Mouse (Mus musculus): ENCODE results near the gene Hmg20b. TPM values are rescaled to one million over a fixed set of nuclear protein-coding genes. Genes with fewer than 3 reads are reported as not detected.
A peak's percentile ranks its signal among the peaks of the same experiment; 100 is the strongest.

Gene Hmg20b
- polyA plus RNA-seq, 1 experiment, result 49.5 TPM

- DNase-seq (ENCODE audit: low read depth), result no peak
- no peak for TF ChIP-seq CTCF (IDR thresholded peaks at IDR 0.05; ENCODE audit: borderline replicate concordance, extremely low read depth, insufficient read depth, insufficient read length)
- no peak for TF ChIP-seq POLR2A (IDR thresholded peaks at IDR 0.05; ENCODE audit: borderline replicate concordance, extremely low read depth, insufficient read depth, insufficient read length, poor library complexity, severe bottlenecking)
These were observed 1.1 kb downstream of the Hmg20b start for GRCm38 (mm10) chr10:81349146-81349545.

DNA sequence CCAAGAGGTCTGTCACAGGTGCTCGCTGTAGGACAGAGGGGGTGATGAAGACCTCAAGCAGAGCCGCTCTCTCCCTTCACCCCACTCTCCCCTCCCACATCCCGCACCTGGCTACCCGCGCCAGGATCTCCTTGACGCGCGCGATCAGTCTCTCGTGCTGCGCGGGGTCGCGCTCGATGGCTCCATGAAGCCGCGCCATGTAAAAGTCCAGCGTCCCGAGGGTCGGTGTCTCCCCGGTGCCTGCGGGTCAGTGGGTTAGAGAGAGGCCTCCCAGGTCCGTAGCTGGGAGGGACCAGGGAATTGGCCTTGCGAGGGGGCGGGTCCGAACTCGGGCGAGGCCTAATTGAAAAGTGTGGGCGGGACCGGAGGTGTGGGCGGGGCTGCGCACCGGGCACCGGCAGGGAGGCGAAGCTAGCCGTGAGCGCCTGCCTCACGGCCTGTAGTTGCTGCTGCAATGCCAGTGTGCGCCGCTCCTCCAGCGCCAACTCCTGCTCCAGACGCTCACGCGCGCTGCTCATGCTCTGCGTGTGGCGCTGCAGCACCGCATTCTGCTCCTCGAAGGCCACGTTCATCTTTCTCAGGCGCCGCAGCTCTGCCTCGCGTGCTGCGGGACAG, 3.7 kb downstream of the Hmg20b start:
- peak; percentile 83 for DNase-seq (ENCODE audit: low read depth)
- TF ChIP-seq CTCF (IDR thresholded peaks at IDR 0.05; ENCODE audit: borderline replicate concordance, extremely low read depth, insufficient read depth, insufficient read length) (peak; percentile 43; the same call in 1 of the 2 replicates), POLR2A (IDR thresholded peaks at IDR 0.05; ENCODE audit: borderline replicate concordance, extremely low read depth, insufficient read depth, insufficient read length, poor library complexity, severe bottlenecking) (no peak)

DNA sequence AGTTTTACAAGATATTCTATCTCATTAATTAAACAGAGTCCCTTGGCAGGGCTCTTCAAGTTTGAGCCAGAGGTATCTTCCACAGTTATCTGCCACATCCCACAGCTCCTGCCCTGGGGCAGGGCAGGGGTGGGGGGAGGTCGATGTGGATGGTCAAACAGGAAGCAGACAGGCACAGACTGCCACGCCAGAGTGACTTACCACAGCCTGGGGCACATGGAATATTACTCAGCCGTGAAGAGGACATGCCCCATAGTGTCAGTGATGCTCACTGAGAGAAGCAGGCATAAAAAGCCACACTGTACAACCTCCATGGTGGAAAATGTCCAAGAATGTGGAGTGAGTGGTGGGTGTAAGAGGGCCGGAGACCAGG, 5.1 kb downstream of the Hmg20b start:
- DNase-seq (ENCODE audit: low read depth), result no peak
- no peak for TF ChIP-seq CTCF (IDR thresholded peaks at IDR 0.05; ENCODE audit: borderline replicate concordance, extremely low read depth, insufficient read depth, insufficient read length)
- no peak for TF ChIP-seq POLR2A (IDR thresholded peaks at IDR 0.05; ENCODE audit: borderline replicate concordance, extremely low read depth, insufficient read depth, insufficient read length, poor library complexity, severe bottlenecking)

- TF ChIP-seq CTCF (IDR thresholded peaks at IDR 0.05; ENCODE audit: borderline replicate concordance, extremely low read depth, insufficient read depth, insufficient read length) (peak; percentile 6; the same call in 1 of the 2 replicates), POLR2A (IDR thresholded peaks at IDR 0.05; ENCODE audit: borderline replicate concordance, extremely low read depth, insufficient read depth, insufficient read length, poor library complexity, severe bottlenecking) (no peak)
- DNase-seq (ENCODE audit: low read depth), result no peak
These were observed 5.7 kb downstream of the Hmg20b start for GRCm38 (mm10) chr10:81344421-81345161.

DNA sequence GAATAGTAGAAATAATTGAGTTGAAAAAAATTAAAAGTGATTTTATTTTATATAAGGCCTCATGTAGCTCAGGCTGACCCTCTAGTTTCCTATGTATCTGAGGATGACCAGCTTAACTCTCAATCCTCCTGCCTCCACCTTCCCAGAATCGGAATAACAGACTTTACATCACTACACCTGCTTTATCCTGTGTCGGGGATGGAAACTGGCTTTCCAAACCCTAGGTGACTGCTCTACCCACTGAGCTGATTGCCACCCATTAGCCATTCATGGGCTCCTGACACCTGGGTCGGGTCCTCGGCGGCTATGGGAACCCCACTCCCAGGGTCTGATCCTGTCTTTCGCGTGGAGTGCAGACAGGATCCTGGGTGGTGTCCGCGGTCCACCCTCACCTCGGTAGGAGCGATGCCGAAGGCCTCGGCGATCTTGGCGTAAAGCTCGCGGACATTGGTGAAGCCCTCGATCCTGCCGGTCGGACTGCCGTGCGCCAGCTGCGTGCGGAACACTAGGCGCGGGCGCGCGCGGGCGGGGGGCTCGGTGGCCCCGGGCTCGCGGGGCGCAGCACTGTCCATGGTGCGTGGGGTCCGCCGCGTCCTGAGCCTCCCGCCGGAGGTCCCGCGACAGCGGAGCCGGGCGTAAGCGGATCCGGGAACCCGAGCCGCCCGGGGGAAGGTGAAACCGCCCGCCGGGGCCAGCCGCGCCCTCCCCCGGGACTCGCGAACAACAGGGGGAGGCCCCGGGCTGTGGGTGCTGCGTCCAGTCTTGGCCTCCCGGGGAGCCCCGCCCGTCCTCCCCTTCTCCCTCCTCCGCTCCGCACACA, 7.4 kb downstream of the Hmg20b start, which contains the start of gene Gipc3:
Gene Gipc3 (minus strand): TSS at position 581 of the 820 bp plus-strand sequence.
- DNase-seq (ENCODE audit: low read depth), result no peak
- TF ChIP-seq CTCF (IDR thresholded peaks at IDR 0.05; ENCODE audit: borderline replicate concordance, extremely low read depth, insufficient read depth, insufficient read length), result no peak
- no peak for TF ChIP-seq POLR2A (IDR thresholded peaks at IDR 0.05; ENCODE audit: borderline replicate concordance, extremely low read depth, insufficient read depth, insufficient read length, poor library complexity, severe bottlenecking)

DNA sequence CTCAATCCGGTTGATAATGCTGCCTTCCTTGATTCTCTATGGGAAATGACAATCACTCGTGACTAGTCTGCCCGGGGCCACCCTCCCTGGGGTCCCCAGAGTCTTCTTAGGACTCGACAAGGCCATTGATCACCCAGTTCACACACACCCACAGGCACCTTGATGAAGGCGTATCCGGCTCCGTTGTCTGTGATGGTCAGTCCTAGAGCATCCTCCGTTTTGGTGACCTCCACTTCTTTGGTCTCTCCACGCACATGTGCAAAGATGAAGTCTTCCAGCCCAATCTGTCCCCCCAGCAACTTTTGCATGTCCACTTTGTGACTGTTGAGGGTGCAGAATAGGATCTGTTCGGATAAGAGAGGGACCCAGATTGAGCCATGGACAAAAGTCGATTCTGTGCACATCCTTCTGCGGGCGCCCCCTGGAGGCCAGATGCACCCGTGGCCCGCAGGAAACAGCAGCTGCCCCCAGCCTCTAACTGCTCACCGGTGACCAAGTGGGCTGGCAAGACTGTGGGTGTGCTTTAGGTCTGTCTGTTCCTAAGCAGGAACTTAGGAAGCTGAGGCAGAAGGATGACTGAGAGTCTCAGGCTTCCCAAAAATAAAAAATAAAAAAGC, 8.8 kb downstream of the Hmg20b start:
- no peak for TF ChIP-seq POLR2A (IDR thresholded peaks at IDR 0.05; ENCODE audit: borderline replicate concordance, extremely low read depth, insufficient read depth, insufficient read length, poor library complexity, severe bottlenecking)
- TF ChIP-seq CTCF (IDR thresholded peaks at IDR 0.05; ENCODE audit: borderline replicate concordance, extremely low read depth, insufficient read depth, insufficient read length), result peak; percentile 77
- no peak for DNase-seq (ENCODE audit: low read depth)

GRCm38 (mm10) chr10:81340551-81341332, 9.5 kb downstream of the Hmg20b start:
- DNase-seq (ENCODE audit: low read depth), result no peak
- TF ChIP-seq CTCF (IDR thresholded peaks at IDR 0.05; ENCODE audit: borderline replicate concordance, extremely low read depth, insufficient read depth, insufficient read length) (no peak), POLR2A (IDR thresholded peaks at IDR 0.05; ENCODE audit: borderline replicate concordance, extremely low read depth, insufficient read depth, insufficient read length, poor library complexity, severe bottlenecking) (no peak)

GRCm38 (mm10) chr10:81336558-81336957, 13.7 kb downstream of the Hmg20b start:
- no peak for DNase-seq (ENCODE audit: low read depth)
- no peak for TF ChIP-seq CTCF (IDR thresholded peaks at IDR 0.05; ENCODE audit: borderline replicate concordance, extremely low read depth, insufficient read depth, insufficient read length)
- no peak for TF ChIP-seq POLR2A (IDR thresholded peaks at IDR 0.05; ENCODE audit: borderline replicate concordance, extremely low read depth, insufficient read depth, insufficient read length, poor library complexity, severe bottlenecking)

DNA sequence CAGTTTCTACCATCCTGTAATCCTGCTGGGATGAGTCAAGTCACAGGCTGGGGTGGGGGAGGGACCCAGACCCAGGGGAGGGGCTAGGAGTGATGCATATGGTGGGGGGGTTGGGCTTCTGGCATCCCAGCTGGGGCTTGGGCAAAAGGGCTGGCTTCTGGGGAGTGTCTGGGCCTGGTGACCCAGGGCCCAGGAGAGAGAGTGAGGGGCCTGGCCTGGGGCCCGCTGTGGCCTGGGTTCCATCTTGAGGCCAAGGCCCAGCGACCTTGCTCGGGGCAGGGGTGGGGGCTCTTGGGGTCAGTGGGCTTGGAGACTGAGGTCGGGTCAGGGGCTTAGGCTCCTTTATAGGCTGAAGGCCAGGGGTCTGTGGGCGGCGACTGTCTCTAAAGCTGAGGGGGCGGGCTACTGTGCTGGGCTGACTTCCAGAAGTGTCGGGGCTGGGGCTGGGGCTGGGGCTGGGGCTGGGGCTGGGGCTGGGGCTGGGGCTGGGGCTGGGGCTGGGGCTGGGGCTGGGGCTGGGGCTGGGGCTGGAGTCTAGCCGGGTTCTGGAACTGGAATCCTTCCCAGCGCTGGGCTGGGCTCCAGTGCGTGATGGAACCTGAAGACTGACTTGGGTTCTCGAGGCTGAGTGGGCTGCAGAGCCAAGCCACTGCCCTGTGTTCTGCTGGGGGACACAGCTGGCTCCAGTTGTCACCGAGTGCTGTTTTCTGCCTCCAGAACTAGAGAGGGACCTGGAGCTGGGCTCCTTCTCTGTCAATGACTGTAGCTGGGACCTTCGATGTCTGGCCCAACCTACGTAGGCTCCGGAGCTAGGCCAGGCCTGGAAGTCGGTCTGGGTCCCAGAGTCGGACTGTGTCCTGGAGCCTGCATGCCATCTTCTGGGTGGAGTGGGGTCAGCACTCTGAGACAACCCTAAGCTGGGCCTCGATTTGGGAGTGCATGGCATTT, 14.6 kb downstream of the Hmg20b start:
- no peak for DNase-seq (ENCODE audit: low read depth)
- TF ChIP-seq POLR2A (IDR thresholded peaks at IDR 0.05; ENCODE audit: borderline replicate concordance, extremely low read depth, insufficient read depth, insufficient read length, poor library complexity, severe bottlenecking) (no peak), CTCF (IDR thresholded peaks at IDR 0.05; ENCODE audit: borderline replicate concordance, extremely low read depth, insufficient read depth, insufficient read length) (no peak)

Measured in brain, embryonic 14.5 days (tissue).